Mouse (Mus musculus): ENCODE results near the gene Ssmem1. TPM values are rescaled to one million over a fixed set of nuclear protein-coding genes. Genes with fewer than 3 reads are reported as not detected.
A peak's percentile ranks its signal among the peaks of the same experiment; 100 is the strongest.

Ssmem1 gene
- polyA plus RNA-seq, 2 experiments = 0.10 to 0.14 TPM

- no peak for ATAC-seq (ENCODE audit: insufficient read depth)
Measured at GRCm38 (mm10) chr6:30486504-30486903, 23.1 kb upstream of the Ssmem1 start.

GRCm38 (mm10) chr6:30499049-30499448 is 10.6 kb upstream of the Ssmem1 start:
- Histone ChIP-seq H3K4me3 (ENCODE audit: insufficient read depth in 1 of 2, low read depth in 2 of 2, low read length in 2 of 2) (no peak overlapping the region), H3K27me3 (ENCODE audit: control insufficient read depth, insufficient read depth, low read length) (no peaks in the 10 kb centered on the region), H3K27ac (no peak overlapping the region), H3K4me1 (replicated peaks; ENCODE audit: control insufficient read depth in 2 of 2, insufficient read depth in 2 of 2, low read length in 1 of 2) (peaks cover 3% of the 10 kb centered on the region in 2 experiments; a peak in 3 of 4 replicates), H3K9ac (replicated peaks) (no peak overlapping the region), H3K36me3 (replicated peaks; ENCODE audit: control insufficient read depth, insufficient read depth, low read depth) (peaks cover 67% of the 10 kb centered on the region), H3K9me3 (ENCODE audit: control insufficient read depth, low read length) (no peaks in the 10 kb centered on the region), H3K4me2 (ENCODE audit: low read depth) (no peak overlapping the region)
- no peak for TF ChIP-seq CTCF (IDR thresholded peaks at IDR 0.05; ENCODE audit: low read depth)
- DNase-seq (ENCODE audit: low read depth in 3 of 3, low spot score in 3 of 3) = no peak
- ATAC-seq (ENCODE audit: insufficient read depth) = no peak
- WGBS (ENCODE audit: insufficient replicate concordance) = 36% methylated on average over 3 of the region's 3 CpGs

More at GRCm38 (mm10) chr6:30486504-30486903, 23.1 kb upstream of the Ssmem1 start:
- no peak overlapping the region for H3K27ac ChIP-seq
- no peaks in the 10 kb centered on the region for H3K27me3 ChIP-seq (ENCODE audit: control insufficient read depth, insufficient read depth, low read length)
- H3K36me3 ChIP-seq (replicated peaks; ENCODE audit: control insufficient read depth, insufficient read depth, low read depth) = peaks cover 86% of the 10 kb centered on the region
- no peak overlapping the region for H3K4me2 ChIP-seq (ENCODE audit: low read depth)
- H3K9me3 ChIP-seq (ENCODE audit: control insufficient read depth, low read length) = no peaks in the 10 kb centered on the region
- no peak overlapping the region for H3K4me3 ChIP-seq (ENCODE audit: insufficient read depth in 1 of 2, low read depth in 2 of 2, low read length in 2 of 2)
- DNase-seq (ENCODE audit: low read depth in 3 of 3, low spot score in 3 of 3) = no peak
- WGBS (ENCODE audit: insufficient replicate concordance) = 84% methylated on average over 6 of the region's 6 CpGs
- H3K4me1 ChIP-seq (replicated peaks; ENCODE audit: control insufficient read depth in 2 of 2, insufficient read depth in 2 of 2, low read length in 1 of 2) = no peaks in the 10 kb centered on the region
- H3K9ac ChIP-seq (replicated peaks) = no peak overlapping the region
- TF ChIP-seq CTCF (IDR thresholded peaks at IDR 0.05; ENCODE audit: low read depth) (no peak), EP300 (IDR thresholded peaks at IDR 0.05; ENCODE audit: low read depth) (no peak)

DNA sequence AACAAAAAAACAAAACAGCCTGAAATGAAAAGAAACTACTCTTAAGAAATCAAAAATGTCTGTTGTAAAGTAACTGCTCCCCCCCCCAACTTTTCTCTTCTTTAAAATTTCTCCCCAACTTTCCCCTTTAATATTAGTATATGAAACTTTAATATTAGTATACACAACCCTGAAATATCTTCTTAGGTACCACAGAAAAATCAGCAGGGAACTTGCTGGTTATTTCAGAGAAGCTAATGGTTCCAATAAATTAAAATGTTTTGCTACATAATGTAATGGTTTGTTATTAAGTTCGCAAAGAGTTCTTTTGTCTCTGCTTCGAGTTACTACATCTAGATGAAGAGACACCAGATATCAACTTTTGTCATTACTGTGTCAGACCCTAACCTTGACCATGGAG is 825 bp upstream of the Ssmem1 start:
- Histone ChIP-seq H3K4me3 (ENCODE audit: insufficient read depth in 1 of 2, low read depth in 2 of 2, low read length in 2 of 2) (peak overlapping the region; percentile 80 to 97), H3K4me2 (ENCODE audit: low read depth) (peak overlapping the region; percentile 71), H3K27me3 (ENCODE audit: control insufficient read depth, insufficient read depth, low read length) (no peaks in the 10 kb centered on the region), H3K9me3 (ENCODE audit: control insufficient read depth, low read length) (no peaks in the 10 kb centered on the region), H3K4me1 (replicated peaks; ENCODE audit: control insufficient read depth in 2 of 2, insufficient read depth in 2 of 2, low read length in 1 of 2) (peaks cover 10 to 12% of the 10 kb centered on the region in 2 experiments), H3K36me3 (replicated peaks; ENCODE audit: control insufficient read depth, insufficient read depth, low read depth) (peaks cover 30% of the 10 kb centered on the region), H3K27ac (peak overlapping the region; percentile 80), H3K9ac (replicated peaks) (peak overlapping the region; percentile 92)
- WGBS (ENCODE audit: insufficient replicate concordance) = 5% methylated on average over 2 of the region's 2 CpGs
- no peak for ATAC-seq (ENCODE audit: insufficient read depth)
- DNase-seq (ENCODE audit: low read depth in 3 of 3, low spot score in 3 of 3) = no peak
- TF ChIP-seq EP300 (IDR thresholded peaks at IDR 0.05; ENCODE audit: low read depth) (no peak), CTCF (IDR thresholded peaks at IDR 0.05; ENCODE audit: low read depth) (no peak)

- ATAC-seq (ENCODE audit: insufficient read depth) (no peak), DNase-seq (ENCODE audit: low read depth in 3 of 3, low spot score in 3 of 3) (no peak)
- Histone ChIP-seq H3K36me3 (replicated peaks; ENCODE audit: control insufficient read depth, insufficient read depth, low read depth) (peaks cover 20% of the 10 kb centered on the region), H3K4me2 (ENCODE audit: low read depth) (peak overlapping the region; percentile 71), H3K4me1 (replicated peaks; ENCODE audit: control insufficient read depth in 2 of 2, insufficient read depth in 2 of 2, low read length in 1 of 2) (peaks cover 10 to 12% of the 10 kb centered on the region in 2 experiments), H3K27ac (peak overlapping the region; percentile 77), H3K4me3 (ENCODE audit: insufficient read depth in 1 of 2, low read depth in 2 of 2, low read length in 2 of 2) (peak overlapping the region in 1 of 2 experiments; percentile 80; a peak in 2 of 4 replicates), H3K9ac (replicated peaks) (peak overlapping the region; percentile 48), H3K27me3 (ENCODE audit: control insufficient read depth, insufficient read depth, low read length) (no peaks in the 10 kb centered on the region), H3K9me3 (ENCODE audit: control insufficient read depth, low read length) (no peaks in the 10 kb centered on the region)
- WGBS (ENCODE audit: insufficient replicate concordance) = 67% methylated on average over 5 of the region's 5 CpGs
- TF ChIP-seq CTCF (IDR thresholded peaks at IDR 0.05; ENCODE audit: low read depth) (no peak), EP300 (IDR thresholded peaks at IDR 0.05; ENCODE audit: low read depth) (no peak)
Measured at GRCm38 (mm10) chr6:30510291-30510690, 642 bp downstream of the Ssmem1 start.

DNA sequence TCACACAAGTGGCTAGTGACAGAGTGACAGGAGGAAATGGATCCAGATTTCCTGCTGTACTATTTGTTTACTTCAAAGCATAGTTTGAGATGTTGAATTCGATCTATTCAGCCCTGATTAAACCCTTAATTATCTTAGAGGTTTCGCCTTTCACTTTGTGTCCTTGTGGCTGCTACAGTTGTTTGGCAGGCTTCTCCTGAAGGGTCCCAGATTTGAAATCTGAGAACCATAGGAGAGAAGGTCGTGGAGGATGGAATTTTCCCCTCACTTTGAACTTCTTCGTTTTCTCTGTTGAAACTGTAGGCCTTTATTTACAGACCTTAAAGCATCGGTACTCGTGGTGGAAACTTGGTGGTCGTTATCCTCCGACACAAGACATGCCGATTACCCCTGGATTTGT is 4.6 kb downstream of the Ssmem1 start:
- no peak overlapping the region for H3K27ac ChIP-seq

More for the DNA sequence above, 4.6 kb downstream of the Ssmem1 start:
- no peak overlapping the region for H3K4me2 ChIP-seq (ENCODE audit: low read depth)
- H3K4me3 ChIP-seq (ENCODE audit: insufficient read depth in 1 of 2, low read depth in 2 of 2, low read length in 2 of 2) = no peak overlapping the region
- no peaks in the 10 kb centered on the region for H3K36me3 ChIP-seq (replicated peaks; ENCODE audit: control insufficient read depth, insufficient read depth, low read depth)
- no peak for TF ChIP-seq EP300 (IDR thresholded peaks at IDR 0.05; ENCODE audit: low read depth)
- no peak for TF ChIP-seq CTCF (IDR thresholded peaks at IDR 0.05; ENCODE audit: low read depth)
- no peaks in the 10 kb centered on the region for H3K27me3 ChIP-seq (ENCODE audit: control insufficient read depth, insufficient read depth, low read length)
- DNase-seq (ENCODE audit: low read depth in 3 of 3, low spot score in 3 of 3) (no peak), ATAC-seq (ENCODE audit: insufficient read depth) (no peak)
- WGBS (ENCODE audit: insufficient replicate concordance) = 34% methylated on average over 9 of the region's 9 CpGs
- no peaks in the 10 kb centered on the region for H3K9me3 ChIP-seq (ENCODE audit: control insufficient read depth, low read length)
- peaks cover 5 to 7% of the 10 kb centered on the region in 2 experiments for H3K4me1 ChIP-seq (replicated peaks; ENCODE audit: control insufficient read depth in 2 of 2, insufficient read depth in 2 of 2, low read length in 1 of 2)
- H3K9ac ChIP-seq (replicated peaks) = no peak overlapping the region

Data from liver, embryonic 14.5 days (tissue).